Mouse (Mus musculus): ENCODE results near the gene Dip2b. TPM values are rescaled to one million over a fixed set of nuclear protein-coding genes. Genes with fewer than 3 reads are reported as not detected.

The Dip2b gene
- total RNA-seq (2023) = 10 to 100 TPM; 29.6 to 29.7 TPM

DNA sequence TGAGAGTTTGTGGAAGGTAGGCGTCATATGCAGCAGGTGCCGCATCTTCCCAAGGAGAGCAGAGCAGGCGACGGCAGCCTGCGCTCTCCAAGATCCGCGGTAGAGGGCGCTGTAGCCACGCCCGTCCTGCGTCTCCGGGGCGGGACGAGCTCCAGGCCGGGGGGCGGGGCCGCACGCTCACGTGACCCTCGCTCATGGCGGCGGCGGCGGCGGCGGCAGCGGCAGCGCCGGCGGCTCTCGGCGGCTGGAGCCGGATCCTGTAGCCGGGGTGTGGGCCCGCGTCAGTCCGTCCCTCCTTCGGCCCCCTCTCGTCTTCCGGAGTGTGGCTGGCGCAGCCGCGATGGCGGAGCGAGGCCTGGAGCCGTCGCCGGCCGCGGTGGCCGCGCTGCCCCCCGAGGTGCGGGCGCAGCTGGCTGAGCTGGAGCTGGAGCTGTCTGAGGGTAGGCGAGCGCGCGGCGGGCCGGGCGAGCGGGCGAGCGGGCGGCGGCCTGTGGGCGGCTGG is at the start of gene Dip2b:
Dip2b (plus strand) TSS at position 195 of the 502 bp plus-strand sequence.

DNA sequence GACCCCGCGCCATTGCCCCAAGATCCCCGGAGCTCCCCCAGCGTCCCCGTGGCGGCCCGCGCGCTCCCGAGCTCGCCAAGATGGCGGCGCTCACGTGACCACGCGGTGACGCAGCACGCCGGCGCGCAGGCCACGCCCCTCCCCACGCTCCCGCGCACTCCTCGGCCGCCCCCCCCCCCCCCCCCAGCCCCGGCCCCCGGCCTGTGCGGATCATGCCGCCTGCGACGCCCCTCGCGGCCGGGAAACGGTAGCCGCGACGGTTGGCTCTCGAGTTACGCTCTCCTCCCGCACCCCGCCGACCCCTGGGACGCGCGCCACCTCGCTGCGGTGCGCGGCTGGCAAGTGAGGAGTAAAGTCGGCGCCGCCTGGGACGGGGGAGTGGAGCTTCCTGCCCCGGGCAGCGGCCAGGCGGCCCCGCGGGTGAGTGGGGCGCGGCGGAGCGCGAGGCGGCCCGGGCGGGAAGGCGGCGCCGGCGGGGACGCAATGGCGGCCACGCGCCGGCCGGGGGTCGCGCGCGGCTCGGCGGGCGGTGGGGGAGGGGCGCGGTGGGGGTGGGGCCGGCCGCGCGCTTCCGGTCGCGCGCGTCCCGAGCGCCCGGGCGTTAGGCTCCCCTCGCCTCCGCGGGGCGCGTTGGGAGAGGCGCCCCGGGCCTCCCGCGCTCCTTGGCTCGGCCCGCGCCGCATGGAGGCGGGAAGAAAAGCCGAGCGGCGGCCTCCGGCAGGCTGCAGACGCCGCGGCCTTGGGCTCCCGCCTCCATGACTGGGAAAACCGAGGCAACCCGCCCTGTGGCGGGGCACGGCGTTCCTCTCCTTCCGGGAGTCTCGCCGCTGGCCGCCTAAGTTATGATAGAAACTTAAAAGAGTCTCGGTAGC is 189.4 kb downstream of the Dip2b start, which contains the start of gene Atf1:
Atf1 (plus strand) TSS at position 157 of the 872 bp plus-strand sequence.

Other genes starting within 250 kb of the Dip2b start
- gene Lima1, start 163.2 kb upstream of the Dip2b start, total RNA-seq (2023) = 10 to 100 TPM; 14.0 to 19.9 TPM
- not detected for gene Fam186a, start 71.6 kb upstream of the Dip2b start, total RNA-seq (2023)
- gene Larp4, start 68.6 kb upstream of the Dip2b start, total RNA-seq (2023) = 10 to 100 TPM; 27.4 to 36.2 TPM
- gene Atf1, start 189.2 kb downstream of the Dip2b start, total RNA-seq (2023) = 10 to 100 TPM; 86.7 to 97.7 TPM
- not detected for gene Tmprss12, start 242.2 kb downstream of the Dip2b start, total RNA-seq (2023)

Data from neutrophil, adult 83 days (primary cell).